Comparison of ENCODE assay signal across 8 mouse cellular contexts in the genomic region with DNA sequence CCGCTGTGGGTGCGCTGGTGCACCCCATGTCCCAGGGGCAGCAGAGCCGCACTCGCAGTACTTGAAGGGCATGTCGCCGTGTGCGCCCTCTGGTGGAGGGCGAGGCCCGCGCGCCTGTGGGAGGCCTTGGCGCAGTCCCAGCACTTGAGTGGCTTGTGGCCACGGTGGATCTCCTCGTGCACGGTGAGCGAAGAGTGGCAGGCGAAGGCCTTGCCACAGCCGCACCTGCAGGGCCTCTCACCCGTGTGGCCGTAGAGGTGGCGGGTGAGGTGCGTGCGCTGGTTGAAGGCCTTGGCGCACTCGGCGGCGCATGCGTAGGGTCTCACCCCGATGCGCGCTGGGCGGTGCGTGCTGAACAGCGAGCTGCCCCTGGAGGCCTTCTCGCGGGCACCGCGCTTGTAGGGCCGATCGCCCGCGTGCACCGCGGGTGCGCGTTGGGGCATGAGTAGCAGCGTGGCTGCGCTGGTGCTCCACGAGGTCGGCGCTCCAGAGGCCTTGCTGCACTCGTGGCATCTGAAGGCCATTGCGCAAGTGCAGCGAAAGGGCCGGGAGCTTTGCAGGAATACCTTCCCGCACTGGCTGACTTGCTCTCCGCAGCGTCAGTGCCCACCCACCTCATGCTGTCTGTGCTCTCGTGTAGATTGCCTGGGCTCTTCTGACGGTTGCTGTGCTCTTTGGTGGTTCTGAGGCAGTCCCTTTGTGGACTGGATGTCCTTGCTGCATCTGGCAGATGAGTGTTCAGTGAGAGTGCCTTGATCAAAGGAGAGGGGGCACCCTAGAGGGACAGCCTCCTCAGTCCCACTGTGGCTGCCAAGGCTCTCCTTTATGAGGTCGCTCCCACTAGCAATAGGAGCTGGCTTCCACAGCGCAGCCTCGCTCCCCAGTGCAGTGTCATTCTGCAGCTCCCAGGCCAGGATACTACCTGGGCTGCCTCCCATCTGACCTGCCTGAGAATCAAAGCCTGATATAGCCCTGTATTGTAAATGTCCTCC. TPM values are rescaled to one million over a fixed set of nuclear protein-coding genes. Genes with fewer than 3 reads are reported as not detected.
DNase-seq lines count a peak whose midpoint lies in the region; ATAC-seq and TF ChIP-seq lines count a peak whose summit lies in the region.

No protein-coding gene starts in this region.

- H3K27ac ChIP-seq in forebrain, postnatal 0 days (ENCODE audit: low read depth, low read length) = peak overlapping the region; percentile 74
- peak overlapping the region; percentile 75 for H3K27ac ChIP-seq in hindbrain, embryonic 13.5 days
- H3K27ac ChIP-seq in left cerebral cortex, adult 2 months = peak overlapping the region; percentile 19; the same call in 1 of the 2 replicates

- H3K9me3 ChIP-seq in forebrain, postnatal 0 days (ENCODE audit: low read length) = no peaks in the 10 kb centered on the region
- H3K9me3 ChIP-seq in hindbrain, embryonic 13.5 days = no peaks in the 10 kb centered on the region

- no peaks in the 10 kb centered on the region for H3K36me3 ChIP-seq in forebrain, postnatal 0 days (ENCODE audit: insufficient read depth)
- no peaks in the 10 kb centered on the region for H3K36me3 ChIP-seq in hindbrain, embryonic 13.5 days

- H3K4me3 ChIP-seq in forebrain, postnatal 0 days (ENCODE audit: low read depth, low read length) = peak overlapping the region; percentile 44
- H3K4me3 ChIP-seq in hindbrain, embryonic 13.5 days = peak overlapping the region; percentile 52
- H3K4me3 ChIP-seq in left cerebral cortex, adult 2 months = peak overlapping the region; percentile 48

- ATAC-seq in frontal cortex, adult (ENCODE audit: low TSS enrichment) = peak; percentile 66
- ATAC-seq in forebrain, postnatal 0 days = peak; percentile 89
- peak; percentile 85 for ATAC-seq in hindbrain, embryonic 13.5 days (ENCODE audit: low FRiP score)
- ATAC-seq in megakaryocyte progenitor cell, adult 5-6 weeks (replicated peaks; ENCODE audit: poor library complexity) = peak; percentile 92

- peak overlapping the region; percentile 74 for H3K4me2 ChIP-seq in forebrain, postnatal 0 days (ENCODE audit: low read depth)
- H3K4me2 ChIP-seq in hindbrain, embryonic 13.5 days = peak overlapping the region; percentile 79

- TF ChIP-seq CTCF in forebrain, postnatal 0 days (IDR thresholded peaks at IDR 0.05; ENCODE audit: low read depth) = peak; percentile 94
- peak; percentile 72 for TF ChIP-seq CTCF in left cerebral cortex, adult 2 months (IDR thresholded peaks at IDR 0.05)

- H3K27me3 ChIP-seq in forebrain, postnatal 0 days (ENCODE audit: insufficient read depth, low read length) = no peaks in the 10 kb centered on the region
- peaks cover 67% of the 10 kb centered on the region for H3K27me3 ChIP-seq in hindbrain, embryonic 13.5 days

- peaks cover 11% of the 10 kb centered on the region for H3K4me1 ChIP-seq in forebrain, postnatal 0 days (ENCODE audit: insufficient read depth)
- peaks cover 18% of the 10 kb centered on the region; the same call in 1 of the 2 replicates for H3K4me1 ChIP-seq in hindbrain, embryonic 13.5 days (replicated peaks)

- peak overlapping the region; percentile 67 for H3K9ac ChIP-seq in forebrain, postnatal 0 days
- peak overlapping the region; percentile 79 for H3K9ac ChIP-seq in hindbrain, embryonic 13.5 days

- intact Hi-C loops in left cerebral cortex, adult 2 months (cut with DNase I) = loop anchor here (10.0 kb wide), 1 partner anchor 261 kb away; no protein-coding TSS in a partner anchor

- DNase-seq in frontal cortex, postnatal 14 days (ENCODE audit: low spot score in 2 of 2) = no peak
- peak; percentile 63 for DNase-seq in cerebellum, adult 8-10 months
- peak; percentile 89 for DNase-seq in forebrain, postnatal 0 days
- peak; percentile 54 to 66 for DNase-seq in left cerebral cortex, adult 2 months (ENCODE audit: extremely low spot score in 1 of 2, low spot score in 2 of 2)
- peak; percentile 71 for DNase-seq in skeletal muscle tissue, adult 2 months (ENCODE audit: low read depth, low spot score)

- 3% methylated on average over 63 of the region's 63 CpGs for WGBS in forebrain, postnatal 0 days
- WGBS in hindbrain, embryonic 13.5 days = 1% methylated on average over 60 of the region's 63 CpGs

RNA-seq across cellular contexts. Expression of gene B830017H08Rik, which starts 17.2 kb away (rescaled TPM):
- total RNA-seq in forebrain, postnatal 0 days (2014; rRNA removed) = 4.5 and 5.9 TPM in 2 replicates
- 6.8 TPM in 2 replicates for polyA plus RNA-seq in forebrain, postnatal 0 days (2015; fragmentation: Nextera tagmentation; extraction: Ambion mirVana)
- 2.1 and 2.2 TPM in 2 replicates for polyA plus RNA-seq in hindbrain, embryonic 13.5 days (2015; fragmentation: Nextera tagmentation; extraction: Ambion mirVana)
- 1 to 10 TPM; 3.4 to 4.1 TPM for total RNA-seq in left cerebral cortex, adult 2 months (2021)
- not detected in 2 replicates for total RNA-seq in megakaryocyte progenitor cell, adult 5-6 weeks (2015)
- not detected in 2 replicates for total RNA-seq in megakaryocyte progenitor cell, adult 5-6 weeks (2017)

RNA-seq across cellular contexts. Expression of gene Scarf2, which starts 18.6 kb away (rescaled TPM):
- total RNA-seq in forebrain, postnatal 0 days (2014; rRNA removed) = 6.2 and 10.6 TPM in 2 replicates
- 1.9 and 2.1 TPM in 2 replicates for polyA plus RNA-seq in forebrain, postnatal 0 days (2015; fragmentation: Nextera tagmentation; extraction: Ambion mirVana)
- 1.6 and 2.0 TPM in 2 replicates for polyA plus RNA-seq in hindbrain, embryonic 13.5 days (2015; fragmentation: Nextera tagmentation; extraction: Ambion mirVana)
- 1 to 10 TPM; 2.8 to 5.9 TPM for total RNA-seq in left cerebral cortex, adult 2 months (2021)
- 0.10 TPM in 1 of 2 replicates, not detected in the other for total RNA-seq in megakaryocyte progenitor cell, adult 5-6 weeks (2015)
- total RNA-seq in megakaryocyte progenitor cell, adult 5-6 weeks (2017) = 0.07 TPM in 1 of 2 replicates, not detected in the other

RNA-seq across cellular contexts. Expression of gene Car15, which starts 22.5 kb away (rescaled TPM):
- 4.2 and 7.5 TPM in 2 replicates for total RNA-seq in forebrain, postnatal 0 days (2014; rRNA removed)
- polyA plus RNA-seq in forebrain, postnatal 0 days (2015; fragmentation: Nextera tagmentation; extraction: Ambion mirVana) = 1.8 and 1.9 TPM in 2 replicates
- 4.5 and 4.8 TPM in 2 replicates for polyA plus RNA-seq in hindbrain, embryonic 13.5 days (2015; fragmentation: Nextera tagmentation; extraction: Ambion mirVana)
- total RNA-seq in left cerebral cortex, adult 2 months (2021) = 10 to 100 TPM; 12.2 to 16.4 TPM
- 1.3 and 1.9 TPM in 2 replicates for total RNA-seq in megakaryocyte progenitor cell, adult 5-6 weeks (2015)
- total RNA-seq in megakaryocyte progenitor cell, adult 5-6 weeks (2017) = 1.2 and 2.5 TPM in 2 replicates

RNA-seq across cellular contexts. Expression of gene Klhl22, which starts 56.3 kb away (rescaled TPM):
- total RNA-seq in forebrain, postnatal 0 days (2014; rRNA removed) = 117 and 162 TPM in 2 replicates
- 69.6 and 73.8 TPM in 2 replicates for polyA plus RNA-seq in forebrain, postnatal 0 days (2015; fragmentation: Nextera tagmentation; extraction: Ambion mirVana)
- 70.9 and 77.6 TPM in 2 replicates for polyA plus RNA-seq in hindbrain, embryonic 13.5 days (2015; fragmentation: Nextera tagmentation; extraction: Ambion mirVana)
- 10 to 100 TPM; 84.9 to 86.0 TPM for total RNA-seq in left cerebral cortex, adult 2 months (2021)
- 7.5 and 10.6 TPM in 2 replicates for total RNA-seq in megakaryocyte progenitor cell, adult 5-6 weeks (2015)
- 12.8 and 34.6 TPM in 2 replicates for total RNA-seq in megakaryocyte progenitor cell, adult 5-6 weeks (2017)

Comparison
In these comparisons a context has a peak if more than half of its experiments do, and no peak if none do; other contexts are left out.
1. DNase-seq: peak in cerebellum, adult 8-10 months (single experiment), forebrain, postnatal 0 days (single experiment), left cerebral cortex, adult 2 months (2 of 2) and skeletal muscle tissue, adult 2 months (single experiment); none in frontal cortex, postnatal 14 days (0 of 2).
2. H3K27ac ChIP-seq: peak in every context shown above with its lines; median percentile 75 in hindbrain, embryonic 13.5 days; 74 in forebrain, postnatal 0 days; 19 in left cerebral cortex, adult 2 months.
3. Peak in every context shown above with its lines, with median percentiles within 50 percentile points of each other: ATAC-seq and H3K4me3 ChIP-seq.